Mouse (Mus musculus) limb, embryonic 10.5 days (tissue): ENCODE data around the gene Cdkl4. TPM values are rescaled to one million over a fixed set of nuclear protein-coding genes. Genes with fewer than 3 reads are reported as not detected.

Experiments used
- DNase-seq: peaks from one replicate; pipeline ENCODE4 v3.0.0-alpha.2; 2017; ENCODE audit warnings: low spot score
- H3K27ac ChIP-seq: fragments of 300-500 bp; sonication (generic); 2 replicates; pipeline ENCODE4 v1.5.1; 2016; ENCODE audit warnings: mild to moderate bottlenecking
- H3K27me3 ChIP-seq: fragments of 300-500 bp; sonication (generic); 2 replicates; pipeline ENCODE4 v1.6.1; 2016; ENCODE audit warnings: low read depth, mild to moderate bottlenecking; ENCODE audit not compliant: poor library complexity, severe bottlenecking
- H3K36me3 ChIP-seq: fragments of 300-500 bp; sonication (generic); 2 replicates; pipeline ENCODE4 v1.6.1; 2016; ENCODE audit warnings: mild to moderate bottlenecking, moderate library complexity
- H3K4me1 ChIP-seq: fragments of 300-500 bp; sonication (generic); 2 replicates; pipeline ENCODE4 v1.6.1; 2016
- H3K4me3 ChIP-seq: fragments of 300-500 bp; sonication (generic); 2 replicates; pipeline ENCODE4 v1.5.1; 2016; ENCODE audit warnings: mild to moderate bottlenecking, moderate library complexity
- H3K9me3 ChIP-seq: fragments of 300-500 bp; sonication (generic); replicated peaks from 2 replicates; pipeline ENCODE4 v1.6.1; 2016; ENCODE audit warnings: mild to moderate bottlenecking
- WGBS: fragments of 180-500 bp; shearing (Covaris S2); methylation state at CpG from one replicate; pipeline ENCODE4 v1.1.7; 2016; 5-methylcytosine and 5-hydroxymethylcytosine counted together
- polyA plus RNA-seq: library from polyadenylated mRNA; unstranded; fragments of >200 nt; fragmentation: Nextera tagmentation; extraction: Ambion mirVana; gene quantifications from 2 replicates; pipeline ENCODE4 v1.2.1, GENCODE M21; 2016

The Cdkl4 gene
- polyA plus RNA-seq, 1 experiment from 2014 or later: 0.51 TPM

DNA sequence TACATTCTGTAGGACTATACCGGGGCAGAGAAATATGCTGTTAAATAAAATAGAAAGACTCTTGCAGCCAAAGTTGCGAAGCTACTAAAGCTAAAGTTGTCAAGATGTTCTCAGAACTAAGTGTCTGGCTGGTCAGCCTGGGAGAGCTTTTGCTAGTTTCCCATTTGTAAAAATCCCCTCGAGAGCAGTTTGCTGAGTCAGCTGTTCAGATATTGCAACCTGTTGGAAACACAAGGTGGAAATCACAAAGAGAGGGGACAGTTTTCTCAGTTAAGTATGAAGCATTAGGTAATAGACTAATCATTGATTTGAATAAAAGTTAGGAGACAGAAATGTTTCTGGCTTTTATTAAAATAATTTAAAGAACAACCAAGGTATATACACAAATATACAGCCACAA, 54.4 kb downstream of the Cdkl4 start:
- no peaks in the 10 kb centered on the region for H3K36me3 ChIP-seq
- H3K27ac ChIP-seq: no peak overlapping the region
- no peaks in the 10 kb centered on the region for H3K27me3 ChIP-seq
- WGBS: 90% methylated on average over 3 of the region's 3 CpGs
- H3K4me3 ChIP-seq: no peak overlapping the region
- peak; percentile 19 for DNase-seq
- no peaks in the 10 kb centered on the region for H3K4me1 ChIP-seq
- no peaks in the 10 kb centered on the region for H3K9me3 ChIP-seq

- DNase-seq: no peak
- Histone ChIP-seq H3K4me1 (no peaks in the 10 kb centered on the region), H3K36me3 (no peaks in the 10 kb centered on the region), H3K9me3 (no peaks in the 10 kb centered on the region), H3K4me3 (no peak overlapping the region), H3K27me3 (no peaks in the 10 kb centered on the region), H3K27ac (no peak overlapping the region)
- 76% methylated on average over 7 of the region's 7 CpGs for WGBS
Measured at GRCm38 (mm10) chr17:80522229-80522556, 55.4 kb downstream of the Cdkl4 start.

DNA sequence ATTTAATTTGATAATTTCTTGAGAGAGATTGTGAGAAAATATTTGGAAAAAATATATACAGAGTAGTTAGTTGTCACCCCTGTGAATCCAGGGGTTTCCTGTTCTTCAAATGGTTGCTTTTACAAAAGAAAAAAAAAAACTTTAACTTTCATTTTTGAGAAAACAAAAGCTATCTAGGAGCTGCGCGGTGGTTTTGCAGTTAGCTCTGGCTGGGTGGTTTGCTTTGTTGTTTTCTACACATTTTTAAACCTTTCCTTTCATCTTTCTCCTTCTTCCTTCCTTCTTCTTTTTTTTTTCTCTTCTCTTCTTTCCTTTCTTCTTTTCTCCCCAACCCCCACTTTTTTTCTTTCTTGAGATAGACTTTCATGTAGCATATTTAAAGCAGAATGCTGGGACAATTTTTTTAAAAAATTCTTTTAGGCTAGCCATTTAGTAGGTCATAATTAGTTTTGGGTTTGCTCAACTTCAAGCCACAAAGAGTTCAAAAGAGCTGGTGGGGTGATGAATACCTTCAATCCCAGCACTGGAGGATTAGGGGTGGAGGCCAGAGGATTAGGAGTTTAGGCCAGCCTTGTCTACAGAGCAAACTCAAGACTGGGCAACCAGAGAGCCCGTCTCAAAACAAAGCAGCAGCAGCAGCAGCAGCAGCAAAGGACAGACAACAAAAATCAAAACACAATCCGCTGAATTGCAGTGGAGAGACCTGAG, 55.9 kb downstream of the Cdkl4 start:
- H3K27me3 ChIP-seq: no peaks in the 10 kb centered on the region
- H3K27ac ChIP-seq: no peak overlapping the region
- no peaks in the 10 kb centered on the region for H3K4me1 ChIP-seq
- H3K4me3 ChIP-seq: no peak overlapping the region
- no peaks in the 10 kb centered on the region for H3K36me3 ChIP-seq
- 76% methylated on average over 4 of the region's 4 CpGs for WGBS
- peak; percentile 16 for DNase-seq
- H3K9me3 ChIP-seq: no peaks in the 10 kb centered on the region

DNA sequence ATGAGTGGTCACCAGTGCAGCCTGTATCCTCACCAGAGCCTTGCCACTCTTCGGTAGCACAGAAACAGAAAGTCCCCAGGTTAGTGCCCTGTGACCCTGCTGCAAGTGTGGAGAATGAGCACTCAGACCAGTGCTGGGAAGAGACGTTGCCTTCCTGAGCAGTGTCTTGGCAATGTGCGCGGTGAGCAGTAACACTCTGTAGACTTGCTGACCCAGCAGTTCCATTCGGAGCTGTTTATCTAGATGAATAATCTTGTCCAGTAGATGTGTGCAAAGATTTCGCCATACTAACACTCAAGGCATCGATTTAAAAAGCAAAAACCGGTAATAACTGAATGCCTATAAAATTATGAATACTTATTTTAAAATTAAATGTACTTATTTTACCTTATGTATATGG, 57.1 kb downstream of the Cdkl4 start:
- WGBS: 92% methylated on average over 8 of the region's 8 CpGs
- peak; percentile 11 for DNase-seq
- Histone ChIP-seq H3K4me3 (no peak overlapping the region), H3K9me3 (no peaks in the 10 kb centered on the region), H3K27me3 (no peaks in the 10 kb centered on the region), H3K36me3 (no peaks in the 10 kb centered on the region), H3K27ac (no peak overlapping the region), H3K4me1 (no peaks in the 10 kb centered on the region)

GRCm38 (mm10) chr17:80518811-80519210, 58.8 kb downstream of the Cdkl4 start:
- no peaks in the 10 kb centered on the region for H3K4me1 ChIP-seq
- H3K4me3 ChIP-seq: no peak overlapping the region
- peak; percentile 13 for DNase-seq
- no peaks in the 10 kb centered on the region for H3K9me3 ChIP-seq
- 95% methylated on average over 12 of the region's 12 CpGs for WGBS
- no peak overlapping the region for H3K27ac ChIP-seq
- no peaks in the 10 kb centered on the region for H3K27me3 ChIP-seq
- no peaks in the 10 kb centered on the region for H3K36me3 ChIP-seq

GRCm38 (mm10) chr17:80517244-80517643, 60.4 kb downstream of the Cdkl4 start:
- DNase-seq: peak; percentile 28
- Histone ChIP-seq H3K27ac (no peak overlapping the region), H3K27me3 (no peaks in the 10 kb centered on the region), H3K9me3 (no peaks in the 10 kb centered on the region), H3K36me3 (no peaks in the 10 kb centered on the region), H3K4me1 (0 out of 2 replicates have a peak, but pooled peaks cover 4% of the 10 kb centered on the region), H3K4me3 (no peak overlapping the region)
- 77% methylated on average over 9 of the region's 9 CpGs for whole genome bisulfite sequencing

- no peak overlapping the region for H3K4me3 ChIP-seq
- peak; percentile 24 for DNase-seq
- WGBS: 92% methylated on average over 9 of the region's 9 CpGs
- H3K27ac ChIP-seq: no peak overlapping the region
- H3K36me3 ChIP-seq: no peaks in the 10 kb centered on the region
- no peaks in the 10 kb centered on the region for H3K27me3 ChIP-seq
- 0 out of 2 replicates have a peak, but pooled peaks cover 4% of the 10 kb centered on the region for H3K4me1 ChIP-seq
- no peaks in the 10 kb centered on the region for H3K9me3 ChIP-seq
Measured at GRCm38 (mm10) chr17:80515956-80516355, 61.7 kb downstream of the Cdkl4 start.

DNA sequence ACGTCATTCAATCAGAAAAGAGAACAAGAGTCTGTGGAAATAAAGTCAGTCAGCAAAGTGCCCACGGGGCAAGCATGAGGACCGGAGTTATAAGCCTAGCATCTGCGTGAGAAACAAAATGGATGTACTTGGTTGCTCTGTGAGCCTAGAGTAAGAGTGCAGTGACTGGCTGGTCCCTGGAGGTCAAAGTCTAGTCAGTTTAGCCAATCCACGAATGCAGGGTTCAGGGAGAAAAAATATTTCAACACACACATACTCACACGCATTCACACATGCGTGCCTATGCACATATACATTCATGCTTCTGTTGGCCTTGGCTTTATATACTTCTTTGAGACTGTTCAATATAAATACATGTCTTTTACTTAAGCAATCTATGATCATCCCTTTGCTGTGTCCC, 62.1 kb downstream of the Cdkl4 start:
- 0 out of 2 replicates have a peak, but pooled peaks cover 4% of the 10 kb centered on the region for H3K4me1 ChIP-seq
- WGBS: 91% methylated on average over 7 of the region's 7 CpGs
- no peak overlapping the region for H3K4me3 ChIP-seq
- H3K27me3 ChIP-seq: no peaks in the 10 kb centered on the region
- no peaks in the 10 kb centered on the region for H3K9me3 ChIP-seq
- H3K36me3 ChIP-seq: no peaks in the 10 kb centered on the region
- H3K27ac ChIP-seq: no peak overlapping the region
- peak; percentile 14 for DNase-seq

GRCm38 (mm10) chr17:80513766-80514165, 63.8 kb downstream of the Cdkl4 start:
- Histone ChIP-seq H3K27ac (no peak overlapping the region), H3K9me3 (no peaks in the 10 kb centered on the region), H3K27me3 (no peaks in the 10 kb centered on the region), H3K36me3 (no peaks in the 10 kb centered on the region), H3K4me3 (no peak overlapping the region), H3K4me1 (0 out of 2 replicates have a peak, but pooled peaks cover 4% of the 10 kb centered on the region)
- peak; percentile 20 for DNase-seq
- 78% methylated on average over 8 of the region's 8 CpGs for WGBS

DNA sequence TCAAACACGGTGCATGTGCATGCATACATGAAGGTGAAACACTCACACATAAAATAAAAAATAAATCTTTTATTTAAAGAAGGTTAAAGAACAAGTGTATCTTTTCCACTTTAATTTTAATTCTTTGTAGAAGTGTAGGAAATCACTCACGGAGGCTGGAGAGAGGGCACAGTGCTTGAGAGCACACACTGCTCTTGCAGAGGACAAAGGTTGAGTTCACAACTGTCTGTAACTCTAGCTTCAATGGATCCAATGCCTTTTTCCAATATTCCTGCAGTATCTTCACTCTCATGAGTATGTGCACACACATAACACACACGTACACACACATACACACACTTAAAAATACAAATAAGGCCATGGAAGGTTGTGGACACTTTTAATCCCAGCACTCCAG, 67.2 kb downstream of the Cdkl4 start:
- Histone ChIP-seq H3K4me1 (0 out of 2 replicates have a peak, but pooled peaks cover 4% of the 10 kb centered on the region), H3K27ac (no peak overlapping the region)
- 89% methylated on average over 3 of the region's 3 CpGs for WGBS

DNA sequence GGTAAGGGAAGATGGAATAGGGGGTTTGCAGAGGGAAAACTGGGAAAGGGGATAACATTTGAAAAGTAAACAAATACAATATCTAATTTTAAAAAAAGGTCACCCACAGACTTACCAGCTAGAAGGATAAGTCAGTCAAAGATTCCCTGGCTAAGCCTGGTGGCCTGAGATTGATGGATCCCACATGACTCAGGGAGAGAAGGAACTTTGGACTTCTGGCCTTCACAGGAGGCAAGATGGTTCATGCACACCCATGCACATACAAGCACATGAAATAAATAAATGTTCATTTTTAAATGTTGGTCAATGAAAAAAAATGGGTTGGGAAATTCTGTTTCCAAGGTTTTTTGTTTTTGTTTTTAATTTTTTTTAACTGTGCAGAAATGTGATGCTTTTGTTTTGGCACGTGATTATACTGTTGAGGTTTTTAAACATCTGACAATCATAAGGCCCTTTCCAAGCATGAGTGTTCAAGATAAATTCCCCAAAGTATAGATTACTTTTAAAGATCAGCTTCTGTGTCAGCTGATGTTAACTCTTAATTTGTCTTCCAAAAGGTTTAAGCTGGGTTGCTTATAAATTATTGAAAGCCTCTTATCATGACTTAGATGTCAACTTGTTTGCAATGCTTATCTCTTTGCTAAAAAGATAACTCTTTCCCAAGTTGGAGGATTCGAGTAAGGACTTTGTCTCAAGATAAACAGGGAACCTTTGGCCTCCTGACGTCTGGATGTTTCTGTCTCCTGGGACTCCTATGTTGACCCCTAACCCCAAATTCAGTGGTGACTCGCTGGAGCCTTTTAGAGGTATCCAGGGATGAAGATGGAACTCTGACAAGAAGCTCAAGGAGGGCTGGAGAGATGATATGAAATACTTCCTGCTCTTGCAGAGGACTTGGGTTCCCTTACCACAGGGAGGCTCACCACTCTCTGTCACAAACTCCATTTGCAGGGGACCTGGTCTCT, 67.8 kb downstream of the Cdkl4 start:
- Histone ChIP-seq H3K27me3 (no peaks in the 10 kb centered on the region), H3K9me3 (no peaks in the 10 kb centered on the region), H3K36me3 (no peaks in the 10 kb centered on the region), H3K27ac (no peak overlapping the region), H3K4me3 (no peak overlapping the region), H3K4me1 (0 out of 2 replicates have a peak, but pooled peaks cover 4% of the 10 kb centered on the region)
- peak; percentile 11 for DNase-seq
- 55% methylated on average over 4 of the region's 4 CpGs for WGBS

More for the DNA sequence above, 67.2 kb downstream of the Cdkl4 start:
- H3K4me3 ChIP-seq: no peak overlapping the region
- peak; percentile 2 for DNase-seq
- no peaks in the 10 kb centered on the region for H3K9me3 ChIP-seq
- H3K27me3 ChIP-seq: no peaks in the 10 kb centered on the region
- no peaks in the 10 kb centered on the region for H3K36me3 ChIP-seq

DNA sequence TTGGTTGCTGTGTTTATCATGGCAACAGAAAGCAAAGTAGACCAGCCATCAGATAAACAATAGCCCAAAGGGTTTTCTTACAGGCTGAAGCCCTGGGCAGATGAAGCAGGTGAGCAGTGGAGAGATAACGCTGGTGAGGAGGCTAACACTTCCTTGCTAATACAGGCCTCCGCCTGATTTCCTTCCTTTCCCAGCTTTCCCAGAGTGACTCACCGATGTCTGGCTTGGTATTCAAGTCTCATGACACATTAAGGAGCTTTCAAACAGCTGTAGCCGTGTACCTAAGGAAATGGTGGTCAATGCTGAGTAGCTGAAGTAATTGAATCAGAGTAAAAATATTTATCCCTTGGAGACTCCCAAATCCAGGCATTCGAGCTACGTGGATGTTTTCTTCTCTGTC, 71.8 kb downstream of the Cdkl4 start:
- H3K4me3 ChIP-seq: no peak overlapping the region
- DNase-seq: peak; percentile 10
- no peaks in the 10 kb centered on the region for H3K36me3 ChIP-seq
- H3K27me3 ChIP-seq: no peaks in the 10 kb centered on the region
- H3K9me3 ChIP-seq: no peaks in the 10 kb centered on the region
- no peaks in the 10 kb centered on the region for H3K4me1 ChIP-seq
- H3K27ac ChIP-seq: no peak overlapping the region
- WGBS: 87% methylated on average over 6 of the region's 6 CpGs

DNA sequence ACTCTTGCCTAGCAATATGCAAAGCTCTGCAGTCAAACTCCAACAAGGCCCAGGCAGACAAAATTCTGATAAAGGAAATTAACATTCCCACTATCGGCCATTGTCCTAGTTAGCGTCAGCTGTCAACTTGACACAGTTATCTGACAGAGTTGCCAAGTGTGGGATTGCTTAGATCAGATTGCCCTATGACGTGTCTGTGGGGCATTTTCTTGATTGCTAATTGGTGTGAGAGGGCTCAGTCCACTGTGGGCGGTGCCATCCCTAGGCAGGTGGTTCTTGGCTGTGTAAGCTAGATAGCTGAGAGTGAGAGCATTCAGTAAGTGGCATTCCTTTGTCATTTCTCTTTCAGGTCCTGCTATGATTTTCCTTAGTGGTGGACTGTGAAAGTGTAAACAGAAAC, 72.3 kb downstream of the Cdkl4 start:
- no peaks in the 10 kb centered on the region for H3K27me3 ChIP-seq
- no peak overlapping the region for H3K4me3 ChIP-seq
- DNase-seq: peak; percentile 14
- no peaks in the 10 kb centered on the region for H3K36me3 ChIP-seq
- WGBS: 87% methylated on average over 4 of the region's 4 CpGs
- H3K9me3 ChIP-seq: no peaks in the 10 kb centered on the region
- H3K4me1 ChIP-seq: no peaks in the 10 kb centered on the region
- H3K27ac ChIP-seq: no peak overlapping the region
